Mouse (Mus musculus) monocyte, adult 2 months (primary cell): ENCODE data around the gene Vegfb.
A peak's percentile ranks its signal among the peaks of the same experiment; 100 is the strongest.
"Not testable (repeated sequence)": the region's sequence is repeated elsewhere in the genome, so short reads cannot be mapped to it uniquely, and the experiment has no call there.

Experiments
- DNase-seq, 2 experiments: peaks; one replicate each; pipeline ENCODE4 v3.0.0; 2022; ENCODE audit warnings: low spot score in 2 of 2, low read depth in 1 of 2

The Vegfb gene

DNA sequence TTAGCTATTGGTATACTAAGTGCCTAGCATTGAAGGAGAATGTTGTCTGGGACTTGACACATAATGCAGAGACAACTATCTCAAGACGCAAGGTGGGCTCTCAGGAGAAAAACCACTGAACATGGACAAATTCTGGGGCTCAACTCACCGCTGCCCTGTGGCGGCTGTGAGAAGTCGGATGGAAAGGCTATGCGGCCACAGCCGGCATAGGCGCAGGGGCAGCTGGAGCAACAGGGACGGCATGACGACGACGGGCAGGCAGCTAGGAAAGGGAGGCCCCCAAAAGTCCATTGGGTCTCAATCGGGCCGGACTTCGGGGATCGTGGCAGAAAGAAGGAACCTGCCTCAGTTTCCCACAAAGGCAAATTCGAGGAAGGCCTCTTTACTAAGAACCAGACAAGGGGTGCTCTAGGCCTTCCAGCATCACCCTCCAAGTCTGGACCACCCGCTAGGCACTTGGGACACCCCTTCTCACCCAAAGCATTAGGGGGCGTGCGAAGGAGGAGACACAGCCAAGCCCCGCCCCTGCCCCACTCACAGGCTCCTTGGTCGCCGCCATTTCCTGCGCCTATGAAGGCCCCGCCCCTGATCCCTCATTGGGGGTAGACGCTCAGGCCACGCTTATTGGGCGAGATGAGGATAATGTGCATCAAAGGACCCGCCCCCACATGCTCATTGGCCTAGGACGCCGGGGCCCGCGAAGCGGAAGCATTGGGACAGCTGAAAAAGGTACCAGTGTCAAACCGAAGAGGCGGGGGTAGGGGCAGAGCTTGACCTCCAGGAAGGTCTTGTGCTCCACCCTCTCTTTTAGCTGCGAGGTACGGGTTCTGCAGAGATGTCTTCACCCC lies 4.8 kb upstream of the Vegfb start, which contains the start of gene Dnajc4:
Dnajc4 (minus strand) TSS at position 562 of the 848 bp plus-strand sequence.
- peak; percentile 90 to 91 for DNase-seq

DNA sequence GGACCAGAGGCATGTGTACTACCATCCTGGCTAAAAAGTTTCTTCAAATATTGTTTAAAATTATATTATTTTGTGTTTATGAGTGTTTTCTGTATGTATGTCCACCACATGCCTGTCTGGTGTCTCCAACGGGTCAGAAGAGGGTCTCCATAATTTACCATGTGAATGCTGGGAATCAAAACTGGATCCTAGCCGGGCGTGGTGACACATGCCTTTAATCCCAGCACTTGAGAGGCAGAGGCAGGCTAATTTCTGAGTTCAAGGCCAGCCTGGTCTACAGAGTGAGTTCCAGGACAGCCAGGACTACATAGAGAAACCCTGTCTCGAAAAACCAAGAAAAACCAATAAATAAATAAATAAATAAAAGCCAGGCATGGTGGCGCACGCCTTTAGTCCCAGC lies 3.7 kb upstream of the Vegfb start:
- DNase-seq = not testable (repeated sequence)

DNA sequence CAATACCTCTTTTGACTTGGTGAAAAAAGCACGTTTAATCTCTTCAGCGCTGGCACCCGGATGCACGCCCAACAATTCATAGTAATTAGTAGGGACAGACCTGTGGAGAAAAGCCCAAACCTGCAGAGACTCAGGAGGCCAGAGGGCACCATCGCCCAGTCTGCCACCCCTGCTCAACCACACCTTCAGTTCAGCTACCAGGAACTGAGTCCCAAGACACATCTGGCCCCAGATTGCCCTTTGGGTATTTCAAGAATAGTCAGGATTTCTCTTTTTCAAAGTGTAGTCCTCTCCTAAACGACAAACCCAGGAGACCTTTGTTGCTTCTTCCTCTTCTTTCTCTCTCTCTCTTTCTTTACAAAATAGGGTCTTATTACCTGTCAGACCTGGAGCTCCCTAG lies 3.3 kb upstream of the Vegfb start:
- DNase-seq = no peak

DNA sequence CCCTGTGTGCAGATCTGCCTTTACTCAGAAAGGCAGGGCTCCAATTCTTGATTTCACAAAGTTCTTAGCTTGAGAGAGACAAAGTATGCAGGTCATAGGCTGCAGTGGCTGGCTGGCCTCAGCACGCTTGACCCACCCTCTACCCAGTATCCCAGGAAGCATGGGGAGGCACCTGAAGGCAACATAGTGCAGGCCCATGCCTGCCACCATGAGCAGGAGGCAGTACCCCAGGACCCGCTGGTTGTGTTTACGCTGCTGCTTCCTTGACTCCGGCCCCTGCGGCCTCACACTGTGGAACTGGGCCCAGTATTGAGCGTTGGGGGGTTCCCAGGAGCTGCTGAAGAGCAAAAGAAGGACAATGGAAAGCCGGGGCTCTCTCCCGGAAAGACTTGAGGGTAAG lies 1.8 kb upstream of the Vegfb start:
- DNase-seq = no peak

DNA sequence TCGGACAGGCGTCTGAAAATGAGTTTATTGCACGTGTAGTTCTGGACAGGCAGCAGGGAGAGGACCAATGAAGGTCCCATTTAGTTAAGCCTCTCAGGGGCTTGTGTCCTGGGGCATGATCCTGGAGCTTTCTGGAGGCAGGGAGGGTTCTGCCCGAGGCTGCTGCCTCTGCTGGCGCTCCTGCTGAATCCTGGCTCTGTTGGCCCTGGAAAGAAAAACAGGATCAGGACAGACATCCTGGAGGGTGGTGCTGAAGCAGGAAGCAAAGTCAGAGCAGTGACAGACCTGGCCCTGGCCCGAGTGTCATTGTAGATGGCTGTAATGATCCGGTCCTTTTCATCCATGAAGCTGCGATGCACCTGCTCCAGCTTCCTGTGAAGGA lies 444 bp upstream of the Vegfb start:
- DNase-seq = no peak

DNA sequence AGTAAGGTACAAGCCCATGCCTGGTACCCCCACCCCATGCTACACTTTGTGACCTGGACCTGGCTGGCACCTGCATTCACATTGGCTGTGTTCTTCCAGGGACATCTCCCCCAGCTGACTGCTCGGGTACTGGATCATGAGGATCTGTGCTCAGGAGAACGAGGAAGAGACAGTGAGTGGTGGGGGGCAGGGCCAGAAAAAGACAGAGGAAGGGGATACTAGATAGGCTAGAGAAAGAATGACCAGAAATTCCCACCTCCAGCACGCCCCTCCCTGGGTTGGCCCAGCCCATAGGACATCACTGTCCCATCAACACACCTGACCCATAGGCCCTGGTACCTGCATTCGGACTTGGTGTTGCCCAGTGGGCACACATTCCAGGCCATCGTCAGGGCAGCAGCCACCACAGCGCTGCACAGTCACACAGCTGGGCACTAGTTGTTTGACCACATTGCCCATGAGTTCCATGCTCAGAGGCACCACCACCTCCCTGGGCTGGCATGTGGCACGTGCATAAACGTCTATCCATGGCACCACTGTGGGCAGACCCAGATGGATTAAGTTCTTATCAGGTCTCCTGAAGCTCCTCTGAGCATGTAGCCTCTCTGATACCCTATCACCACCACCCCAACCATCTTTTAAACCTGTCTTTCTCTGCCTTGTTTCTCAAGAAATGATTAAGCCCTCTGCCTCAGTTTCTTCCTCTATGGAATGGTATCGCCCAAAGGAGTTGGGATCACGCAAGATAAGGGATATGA lies 1.3 kb downstream of the Vegfb start:
- DNase-seq = no peak

DNA sequence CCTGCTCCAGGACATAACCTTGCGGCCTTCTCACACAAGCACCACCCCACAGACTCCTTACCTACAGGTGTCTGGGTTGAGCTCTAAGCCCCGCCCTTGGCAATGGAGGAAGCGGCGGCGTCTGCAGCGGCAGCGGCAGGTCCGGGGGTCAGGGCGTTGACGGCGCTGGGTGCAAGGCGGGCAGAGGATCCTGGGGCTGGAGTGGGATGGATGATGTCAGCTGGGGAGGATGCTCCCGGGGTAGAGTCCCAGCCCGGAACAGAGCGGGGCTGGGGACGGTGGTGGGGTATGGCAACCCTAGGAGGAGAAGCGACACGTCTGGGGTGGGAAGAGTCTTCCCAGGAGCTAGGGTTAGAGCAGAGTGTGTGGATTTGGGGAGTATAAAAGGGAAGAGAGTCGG lies 2.2 kb downstream of the Vegfb start:
- DNase-seq = no peak

DNA sequence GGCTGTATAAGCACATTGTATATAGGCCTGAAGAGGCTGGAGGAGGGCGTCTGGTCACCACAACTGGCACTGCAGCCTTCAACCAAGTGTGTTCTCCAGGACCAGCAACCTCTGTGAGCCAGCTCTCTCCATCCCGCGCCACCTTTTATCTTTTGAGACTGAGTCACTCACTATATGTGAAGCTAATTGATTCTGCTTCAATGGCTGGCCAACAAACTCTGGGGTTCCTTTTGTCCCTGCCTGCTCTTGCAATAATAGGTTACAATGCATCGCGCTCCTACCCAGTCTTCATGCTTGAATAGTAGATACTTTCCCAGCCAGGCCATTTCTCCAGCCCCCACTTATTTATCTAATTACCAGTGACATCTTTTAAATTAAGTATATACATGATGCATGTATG lies 3.8 kb downstream of the Vegfb start:
- DNase-seq = no peak

DNA sequence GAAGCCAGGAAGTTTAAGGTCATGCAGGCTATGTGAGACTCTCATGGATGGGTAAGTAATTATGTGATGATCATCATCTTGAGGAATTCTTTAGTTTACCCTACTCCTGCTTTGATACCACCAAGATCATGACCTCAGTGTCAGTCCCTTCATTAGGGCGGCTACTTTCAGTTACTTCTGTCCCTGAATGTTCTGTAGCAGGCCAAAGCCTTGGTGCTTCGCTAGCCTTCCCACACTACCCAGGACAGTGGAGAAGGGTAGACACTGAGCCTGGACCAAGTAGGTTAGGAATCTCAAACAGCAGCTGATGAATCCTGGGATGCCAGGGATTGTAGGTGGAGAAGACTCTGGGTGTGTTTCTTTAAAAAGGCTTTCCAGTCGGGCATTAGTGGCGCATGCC lies 6.0 kb downstream of the Vegfb start:
- DNase-seq = no peak

DNA sequence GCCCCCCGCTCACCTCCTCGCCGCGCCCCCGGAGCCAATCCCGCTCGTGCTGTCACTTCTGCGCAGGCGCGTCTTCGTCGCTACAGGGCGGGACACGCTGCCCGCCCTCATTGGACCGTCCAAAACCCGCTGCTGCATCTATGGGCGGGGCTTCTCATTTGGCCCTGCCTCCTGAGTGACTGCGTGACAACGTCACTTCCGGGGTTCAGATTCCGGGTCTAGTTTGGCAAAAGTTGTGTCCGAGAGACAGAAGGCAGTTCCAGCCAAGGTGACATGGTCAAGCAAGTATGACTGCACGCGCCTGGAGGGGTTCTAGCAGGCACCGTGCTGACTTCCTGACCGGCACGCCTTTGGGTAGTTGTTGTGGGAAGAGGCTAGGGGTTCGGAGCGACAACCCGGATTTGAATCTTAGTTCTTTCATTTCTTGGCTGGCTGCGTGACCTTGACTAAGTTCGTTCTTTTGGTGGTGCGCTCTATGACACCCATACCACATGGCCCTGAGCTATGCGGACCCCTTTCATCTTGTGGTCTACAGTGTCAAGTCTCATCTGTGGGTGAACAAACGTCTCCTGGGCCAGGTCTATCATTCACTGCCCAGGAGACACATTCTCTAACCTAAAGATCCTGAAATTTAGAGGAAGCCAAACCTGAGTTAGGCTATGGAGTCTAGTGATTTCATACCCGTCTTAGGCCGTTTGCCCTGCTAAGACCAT lies 6.9 kb downstream of the Vegfb start, which contains the start of gene Fkbp2:
Fkbp2 (minus strand) TSS at position 121 of the 713 bp plus-strand sequence.
- peak; percentile 97 to 98 for DNase-seq

DNA sequence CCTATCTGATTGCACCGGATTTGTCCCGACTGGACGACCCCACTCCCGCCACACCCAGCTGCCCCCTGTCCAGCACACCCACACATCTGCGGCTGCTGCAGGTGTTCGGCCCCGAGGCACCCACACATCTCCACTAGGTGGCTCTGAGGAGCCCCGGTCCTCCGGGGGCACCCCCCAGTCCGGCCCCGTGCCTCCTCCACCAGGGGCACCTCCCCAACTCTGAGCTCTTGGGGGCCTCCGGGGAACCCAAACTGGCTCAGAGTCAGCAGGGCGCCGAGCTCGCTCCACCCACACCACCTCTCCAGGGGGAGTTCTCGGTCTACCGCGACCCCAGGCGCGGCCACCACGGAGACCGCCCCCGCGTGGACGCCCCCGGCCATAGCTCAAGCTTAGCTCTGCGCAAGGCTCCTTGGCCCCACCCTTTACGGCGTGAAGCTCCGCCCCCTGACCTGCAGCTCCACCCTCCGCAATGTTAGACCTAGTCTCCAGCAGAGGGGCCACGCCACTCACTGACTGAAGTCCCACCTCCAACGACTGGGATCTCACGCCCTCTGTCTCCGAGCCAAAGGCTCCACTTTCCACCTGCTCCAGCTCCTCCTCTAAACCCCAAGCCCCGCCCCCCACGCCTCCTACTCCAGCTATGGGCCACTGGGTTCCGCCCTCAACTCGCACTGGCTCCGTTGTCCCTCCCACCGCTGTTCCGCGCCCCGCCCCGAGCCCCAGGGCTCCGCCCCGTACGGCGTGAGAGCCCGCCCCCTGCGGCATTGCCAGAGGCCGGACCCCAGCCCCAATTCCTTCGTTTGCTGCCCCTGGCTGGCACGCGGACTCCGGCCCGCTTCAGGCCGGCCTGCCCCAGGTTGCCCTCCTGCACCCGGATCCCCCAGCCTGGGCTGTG lies 7.7 kb downstream of the Vegfb start:
- peak; percentile 98 to 99 for DNase-seq

DNA sequence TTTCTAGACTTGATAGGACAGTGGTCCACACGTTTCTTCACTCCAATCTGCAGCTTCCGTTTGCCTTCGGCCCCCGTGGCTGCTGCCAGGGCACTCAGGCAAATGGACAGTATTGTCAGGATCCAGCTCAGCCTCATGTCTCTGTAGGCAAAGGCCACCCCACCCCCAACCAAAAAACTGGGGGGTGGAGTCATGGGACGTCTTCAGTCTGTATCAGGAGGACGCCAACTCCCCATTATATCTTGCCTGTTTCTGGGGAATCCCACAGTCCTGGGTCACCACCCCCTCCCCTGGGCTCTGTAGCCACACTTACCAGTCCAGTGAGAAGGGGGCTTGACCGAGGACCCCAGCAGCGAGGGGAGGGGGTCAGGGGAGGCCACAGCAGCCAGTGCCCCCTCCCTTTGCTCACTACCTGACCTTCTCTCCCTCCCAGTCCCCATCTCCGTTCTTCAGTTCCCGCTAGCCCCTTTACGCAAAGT lies 8.4 kb downstream of the Vegfb start:
- DNase-seq = no peak

DNA sequence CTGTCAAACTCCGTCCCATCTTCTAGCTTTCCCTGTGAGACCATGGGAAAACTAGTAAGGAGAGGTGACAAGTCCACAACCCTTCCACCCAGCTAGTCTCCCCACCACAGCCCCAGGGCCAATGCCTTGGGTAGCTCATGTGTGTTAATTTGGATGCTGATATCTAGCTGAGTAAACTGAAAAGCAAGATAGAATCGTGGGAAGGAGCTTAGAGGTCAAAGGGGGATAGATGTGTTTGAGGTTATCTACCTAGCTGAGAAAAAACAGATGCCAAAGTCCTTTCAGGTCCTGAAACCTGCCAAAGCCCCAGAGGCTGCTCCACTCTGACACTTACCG lies 8.8 kb downstream of the Vegfb start:
- DNase-seq = no peak

DNA sequence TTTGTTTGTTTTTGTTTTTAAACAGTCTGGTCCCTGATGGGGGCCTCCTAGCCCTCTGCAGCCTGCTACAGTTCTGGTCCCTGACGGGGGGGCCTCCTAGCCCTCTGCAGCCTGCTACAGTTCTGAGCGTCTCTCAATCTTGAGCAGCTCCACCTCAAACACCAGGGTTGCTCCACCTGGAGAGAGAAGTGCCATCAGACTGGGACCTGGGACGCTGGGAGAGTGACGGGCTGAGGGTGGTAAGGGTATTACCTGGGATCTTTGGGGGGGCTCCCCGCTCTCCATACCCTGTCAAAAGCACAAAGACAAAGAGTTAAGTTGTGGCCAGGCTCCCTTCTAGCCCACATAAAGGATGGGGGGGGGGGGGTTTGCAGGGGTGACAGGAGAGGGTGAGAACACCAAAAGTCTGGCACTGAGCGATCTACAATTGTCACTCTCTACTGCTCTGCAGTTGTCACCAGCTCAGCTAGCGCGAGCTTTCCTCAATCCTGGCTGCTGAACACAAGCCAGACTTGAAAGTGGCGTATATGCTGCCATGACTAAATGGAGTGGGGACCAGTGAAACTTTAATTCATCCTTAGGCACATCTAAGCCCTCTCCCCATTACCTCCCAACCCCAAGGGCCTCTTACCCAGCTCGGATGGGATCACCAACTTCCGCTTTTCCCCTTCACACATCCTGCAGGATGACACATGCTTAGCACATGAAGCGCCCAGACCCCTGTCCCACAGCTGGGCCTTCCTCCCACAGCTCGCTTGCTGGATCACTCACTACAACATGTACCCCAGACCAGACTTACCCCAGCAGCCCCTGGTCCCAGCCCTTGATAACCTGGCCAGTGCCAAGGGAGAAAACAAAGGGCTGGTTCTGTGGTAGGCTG lies 9.5 kb downstream of the Vegfb start:
- DNase-seq = no peak

DNA sequence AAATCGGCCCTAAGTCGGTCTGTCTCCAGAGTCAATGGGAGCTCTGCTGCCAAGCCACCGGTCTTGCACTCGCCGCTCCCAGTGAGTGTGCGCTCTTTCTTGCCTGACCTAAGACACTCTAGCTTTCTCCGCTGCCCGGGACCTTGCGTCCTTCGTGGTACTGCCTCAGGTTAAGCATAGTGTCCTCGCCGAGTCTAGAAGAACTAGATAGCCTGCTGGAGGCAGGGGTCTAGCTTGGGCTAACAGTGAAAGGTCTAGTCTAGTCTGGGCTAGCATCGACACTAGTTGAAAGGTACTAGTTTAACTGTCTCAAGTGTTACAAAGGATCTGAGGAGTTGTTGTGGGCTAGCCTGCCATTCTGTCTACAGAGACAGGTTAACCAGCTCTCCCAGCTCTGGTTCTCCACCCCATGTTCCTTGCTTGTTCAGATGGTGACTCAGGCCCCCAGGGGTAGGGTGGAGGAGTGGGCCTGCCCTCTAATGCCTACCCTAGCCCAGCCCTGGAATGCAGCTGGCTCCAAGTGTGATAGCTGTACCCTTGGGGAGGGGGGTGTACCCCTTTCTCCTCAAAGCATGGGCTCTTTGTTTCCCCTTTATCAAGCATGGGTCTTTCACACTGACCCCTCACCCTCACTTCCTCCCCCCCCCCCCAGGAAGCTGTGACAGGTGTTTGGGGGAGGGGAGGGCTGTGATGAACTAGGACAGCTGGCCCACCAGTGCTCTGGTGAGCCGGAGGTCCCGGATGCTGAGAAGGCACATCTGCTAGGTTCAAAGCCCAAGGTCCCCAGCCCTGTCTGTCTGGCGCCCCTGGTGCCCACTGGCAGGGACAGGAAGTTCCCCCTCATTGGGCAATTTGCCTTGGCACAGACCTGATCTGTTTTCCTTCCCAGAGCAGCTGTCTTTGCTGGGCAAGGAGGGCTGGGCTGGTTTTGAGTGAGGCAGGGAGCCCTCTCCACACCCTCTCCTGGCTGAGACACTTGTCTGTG lies 11.6 kb downstream of the Vegfb start, which contains the start of gene Plcb3:
Plcb3 (minus strand) TSS at position 934 of the 985 bp plus-strand sequence.
- DNase-seq = no peak

DNA sequence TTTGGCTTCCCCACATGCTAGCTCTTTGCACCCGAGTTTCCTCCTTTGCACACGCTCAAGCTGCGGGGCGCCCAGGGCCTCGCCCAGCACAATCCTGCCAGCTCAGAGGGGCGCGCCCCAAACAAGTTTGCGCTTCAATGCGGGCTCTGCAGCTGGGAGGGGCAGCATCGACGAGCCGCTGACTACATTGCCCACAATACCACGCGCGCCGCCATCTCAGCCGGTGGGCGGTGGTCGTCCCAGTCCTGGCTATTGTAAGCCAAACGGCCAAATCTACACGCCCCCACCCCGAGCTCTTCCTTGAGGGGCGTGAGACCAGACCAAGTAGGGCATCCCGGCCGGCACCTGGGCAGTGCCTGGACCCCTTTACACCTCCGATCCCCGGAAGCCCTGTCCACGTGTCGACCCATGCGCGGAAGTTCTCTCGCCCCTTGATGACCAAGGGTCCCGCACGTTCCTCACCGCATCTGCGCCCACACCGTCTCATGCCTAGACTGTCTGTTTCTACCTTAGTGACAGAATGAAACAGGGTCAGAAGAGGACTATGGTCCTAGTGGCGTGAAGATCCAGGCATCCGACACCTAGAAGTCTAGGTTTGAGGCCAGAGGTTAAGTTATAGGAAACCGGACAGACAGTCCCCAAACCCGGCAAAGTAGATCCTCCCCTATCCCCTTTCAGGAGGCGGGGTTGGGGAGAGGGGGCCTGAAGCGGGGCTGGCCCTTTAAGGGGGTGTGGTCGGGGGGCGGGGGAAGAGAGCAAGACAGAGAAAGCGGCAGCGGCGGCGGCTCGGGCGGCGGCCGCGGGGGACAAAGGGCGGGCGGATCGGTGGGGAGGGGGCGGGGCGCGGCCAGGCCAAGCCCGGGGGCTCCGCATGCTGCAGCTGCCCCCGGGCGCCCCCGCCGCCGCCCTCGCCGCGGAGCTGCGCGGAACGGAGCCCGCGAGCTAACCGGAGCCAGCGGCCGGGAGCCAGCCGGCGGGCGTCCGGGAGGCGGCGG lies 12.9 kb downstream of the Vegfb start, which contains the start of gene Ppp1r14b:
Ppp1r14b (plus strand) TSS at position 758 of the 995 bp plus-strand sequence.
- DNase-seq = no peak

DNA sequence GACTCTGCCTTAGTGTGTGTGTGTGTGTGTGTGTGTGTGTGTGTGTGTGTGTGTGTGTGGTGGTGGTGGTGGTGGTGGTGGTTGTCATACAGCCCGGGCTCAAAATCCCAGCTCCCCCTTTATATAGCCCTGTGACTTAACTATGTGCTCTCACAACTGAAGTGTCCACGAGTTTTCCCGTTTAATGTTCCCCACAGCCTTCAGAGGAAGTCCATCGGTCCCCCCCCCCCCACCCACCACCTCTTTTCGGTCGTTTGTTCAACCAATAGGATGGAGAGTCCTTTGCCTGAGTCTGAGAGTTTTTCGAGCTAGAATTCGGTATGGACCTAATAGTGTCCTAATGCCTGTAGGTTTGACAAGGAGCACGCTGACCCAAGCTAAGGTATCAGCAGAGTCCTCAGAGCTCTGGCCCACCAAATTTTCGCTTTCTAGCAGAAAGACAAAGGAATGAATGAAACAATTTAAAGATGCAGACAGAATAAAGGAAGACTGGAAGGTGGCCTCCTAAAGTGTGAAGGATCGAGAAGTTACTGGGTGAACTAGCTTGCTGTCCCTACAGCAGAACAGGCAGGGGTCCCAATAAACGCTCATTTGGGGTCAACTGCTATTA lies 13.8 kb downstream of the Vegfb start:
- no peak for DNase-seq
